Mouse (Mus musculus): ENCODE measurements around the gene Atp6ap1l. TPM values are rescaled to one million over a fixed set of nuclear protein-coding genes. Genes with fewer than 3 reads are reported as not detected.

Gene Atp6ap1l
- polyA plus RNA-seq, 1 experiment from 2014 or later, result 0.18 TPM

DNA sequence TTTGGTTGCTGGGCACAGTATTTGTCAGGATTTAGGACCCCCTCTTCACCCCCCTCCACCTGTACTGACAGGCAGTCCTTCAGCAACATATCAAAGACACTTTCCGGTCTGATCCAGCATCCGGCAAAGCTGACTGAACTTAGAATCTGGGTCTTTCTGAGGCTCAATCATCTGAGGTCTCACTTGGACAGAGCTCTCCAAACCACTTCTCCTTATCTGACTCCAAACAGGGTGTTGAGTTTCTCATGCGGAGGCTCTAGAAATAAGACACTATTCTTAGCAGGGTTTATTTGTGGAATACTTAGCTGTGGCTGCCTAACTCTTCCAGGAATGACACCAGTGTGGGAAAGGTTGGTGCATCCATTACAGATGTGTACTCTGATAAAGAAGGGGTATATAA is 43.0 kb downstream of the Atp6ap1l start:
- H3K4me2 ChIP-seq, result no peak overlapping the region
- H3K9ac ChIP-seq (ENCODE audit: low read length), result no peak overlapping the region
- no peak overlapping the region for H3K4me3 ChIP-seq (ENCODE audit: low read depth, low read length)
- no peak for DNase-seq (ENCODE audit: low spot score, missing footprints)
- no peaks in the 10 kb centered on the region for H3K4me1 ChIP-seq (ENCODE audit: control insufficient read depth, insufficient read depth, low read length)
- H3K27me3 ChIP-seq (ENCODE audit: control insufficient read depth, insufficient read depth, low read length), result no peaks in the 10 kb centered on the region
- no peaks in the 10 kb centered on the region for H3K36me3 ChIP-seq (ENCODE audit: control insufficient read depth, insufficient read depth, low read length)
- no peaks in the 10 kb centered on the region for H3K9me3 ChIP-seq (ENCODE audit: control insufficient read depth, low read length)
- no peak for ATAC-seq (ENCODE audit: low FRiP score)
- H3K27ac ChIP-seq (ENCODE audit: low read depth, low read length), result no peak overlapping the region
- 90% methylated on average over 3 of the region's 3 CpGs for WGBS

- no peaks in the 10 kb centered on the region for H3K4me1 ChIP-seq (ENCODE audit: control insufficient read depth, insufficient read depth, low read length)
- DNase-seq (ENCODE audit: low spot score, missing footprints) (no peak), ATAC-seq (ENCODE audit: low FRiP score) (no peak)
- H3K4me2 ChIP-seq, result no peak overlapping the region
- no peak overlapping the region for H3K27ac ChIP-seq (ENCODE audit: low read depth, low read length)
- H3K36me3 ChIP-seq (ENCODE audit: control insufficient read depth, insufficient read depth, low read length), result no peaks in the 10 kb centered on the region
- no peak overlapping the region for H3K9ac ChIP-seq (ENCODE audit: low read length)
- H3K9me3 ChIP-seq (ENCODE audit: control insufficient read depth, low read length), result no peaks in the 10 kb centered on the region
- no peak overlapping the region for H3K4me3 ChIP-seq (ENCODE audit: low read depth, low read length)
- 73% methylated on average over 2 of the region's 2 CpGs for WGBS
- no peaks in the 10 kb centered on the region for H3K27me3 ChIP-seq (ENCODE audit: control insufficient read depth, insufficient read depth, low read length)
Observed at GRCm38 (mm10) chr13:90860888-90861431, 44.2 kb downstream of the Atp6ap1l start.

DNA sequence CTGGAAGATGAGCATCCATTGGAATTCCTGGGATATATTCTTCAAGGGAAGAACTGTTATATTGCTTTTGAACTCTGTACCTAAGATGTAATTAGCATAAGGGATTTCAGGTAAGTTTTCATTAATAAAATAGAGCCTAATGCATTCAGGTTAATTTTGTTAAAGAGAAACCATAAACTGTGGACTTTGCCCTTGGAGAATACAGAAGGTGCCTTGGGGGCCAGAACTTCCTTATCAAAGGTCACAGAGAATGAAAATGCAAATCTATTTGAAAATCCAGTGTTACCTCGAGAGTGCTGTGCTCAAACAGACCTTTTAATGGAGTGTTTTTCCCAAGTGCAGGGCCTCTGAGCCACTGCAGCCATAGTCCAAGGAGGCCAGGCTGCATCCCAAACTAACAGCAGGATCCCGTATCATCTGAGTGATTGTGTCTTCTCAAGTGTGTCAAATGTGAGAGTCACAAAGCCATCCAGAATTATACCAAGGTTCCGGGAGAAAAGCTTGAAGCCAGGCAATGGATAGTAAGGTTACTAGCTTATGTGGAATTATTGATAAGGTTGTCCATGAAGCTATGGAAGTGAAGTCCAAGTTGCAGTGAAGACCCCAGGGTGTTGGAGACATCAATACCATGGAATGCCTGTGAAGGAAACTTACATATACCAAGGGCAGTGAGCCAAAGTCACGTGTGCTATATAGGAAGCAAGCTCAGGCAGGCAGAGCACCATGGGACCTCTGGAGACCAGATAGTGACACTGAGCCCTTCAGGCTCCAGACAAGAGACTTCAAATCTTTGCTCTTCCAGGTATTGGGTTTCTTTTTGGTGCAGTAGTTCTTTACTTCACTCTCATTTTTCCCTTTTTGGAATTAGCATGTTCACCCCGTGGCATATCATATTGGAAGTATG is 52.2 kb downstream of the Atp6ap1l start:
- H3K36me3 ChIP-seq (ENCODE audit: control insufficient read depth, insufficient read depth, low read length), result no peaks in the 10 kb centered on the region
- DNase-seq (ENCODE audit: low spot score, missing footprints), result peak; percentile 69
- no peaks in the 10 kb centered on the region for H3K9me3 ChIP-seq (ENCODE audit: control insufficient read depth, low read length)
- H3K4me3 ChIP-seq (ENCODE audit: low read depth, low read length), result no peak overlapping the region
- no peak overlapping the region for H3K4me2 ChIP-seq
- H3K4me1 ChIP-seq (ENCODE audit: control insufficient read depth, insufficient read depth, low read length), result no peaks in the 10 kb centered on the region
- no peak for ATAC-seq (ENCODE audit: low FRiP score)
- H3K27me3 ChIP-seq (ENCODE audit: control insufficient read depth, insufficient read depth, low read length), result no peaks in the 10 kb centered on the region
- no peak overlapping the region for H3K27ac ChIP-seq (ENCODE audit: low read depth, low read length)
- no peak overlapping the region for H3K9ac ChIP-seq (ENCODE audit: low read length)
- whole genome bisulfite sequencing, result 76% methylated on average over 5 of the region's 5 CpGs

DNA sequence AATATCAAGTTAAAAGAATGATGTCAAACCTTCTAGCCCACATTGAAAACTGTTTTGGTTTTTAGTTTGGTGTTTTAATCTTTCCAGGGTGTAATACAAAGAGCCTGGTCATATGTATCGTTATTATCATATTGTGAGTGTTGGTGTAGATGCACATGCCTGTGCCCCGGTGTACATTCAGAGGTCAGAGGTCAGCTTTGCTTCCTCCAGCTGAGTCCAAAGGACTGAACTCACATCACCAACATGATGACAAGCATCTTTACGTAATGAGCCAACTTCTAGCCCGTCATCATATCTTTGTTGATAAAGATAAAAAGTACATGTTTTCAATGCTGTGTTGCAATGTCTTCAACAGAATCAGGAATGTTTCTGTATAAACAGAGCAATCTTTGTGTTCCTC is 53.4 kb downstream of the Atp6ap1l start:
- H3K4me1 ChIP-seq (ENCODE audit: control insufficient read depth, insufficient read depth, low read length), result no peaks in the 10 kb centered on the region
- no peak overlapping the region for H3K27ac ChIP-seq (ENCODE audit: low read depth, low read length)
- no peak overlapping the region for H3K4me3 ChIP-seq (ENCODE audit: low read depth, low read length)
- no peak overlapping the region for H3K9ac ChIP-seq (ENCODE audit: low read length)
- H3K4me2 ChIP-seq, result no peak overlapping the region
- no peaks in the 10 kb centered on the region for H3K9me3 ChIP-seq (ENCODE audit: control insufficient read depth, low read length)
- ATAC-seq (ENCODE audit: low FRiP score) (no peak), DNase-seq (ENCODE audit: low spot score, missing footprints) (no peak)
- 86% methylated on average over 4 of the region's 4 CpGs for WGBS
- no peaks in the 10 kb centered on the region for H3K27me3 ChIP-seq (ENCODE audit: control insufficient read depth, insufficient read depth, low read length)
- no peaks in the 10 kb centered on the region for H3K36me3 ChIP-seq (ENCODE audit: control insufficient read depth, insufficient read depth, low read length)

DNA sequence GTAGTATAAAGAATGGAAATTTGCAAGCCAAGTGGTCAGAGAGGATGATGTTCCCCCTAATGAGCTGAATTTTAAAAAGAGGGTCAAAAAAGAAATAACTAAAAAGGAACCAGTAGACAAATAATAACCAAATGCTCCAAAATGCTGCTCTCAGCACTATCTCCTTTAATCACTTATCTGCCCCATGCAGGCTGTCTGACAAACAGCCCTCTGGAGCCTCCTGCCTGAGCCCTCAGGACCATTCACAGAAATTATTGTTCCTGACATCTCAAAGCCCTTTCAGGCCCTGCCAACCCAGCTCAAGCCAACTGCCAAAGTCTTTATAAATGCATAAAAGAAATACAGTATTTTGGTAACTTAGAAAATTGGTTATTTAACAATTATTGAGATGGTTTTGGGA is 61.0 kb downstream of the Atp6ap1l start:
- Histone ChIP-seq H3K9ac (ENCODE audit: low read length) (no peak overlapping the region), H3K36me3 (ENCODE audit: control insufficient read depth, insufficient read depth, low read length) (no peaks in the 10 kb centered on the region), H3K4me1 (ENCODE audit: control insufficient read depth, insufficient read depth, low read length) (no peaks in the 10 kb centered on the region), H3K4me3 (ENCODE audit: low read depth, low read length) (no peak overlapping the region), H3K9me3 (ENCODE audit: control insufficient read depth, low read length) (no peaks in the 10 kb centered on the region), H3K4me2 (no peak overlapping the region), H3K27ac (ENCODE audit: low read depth, low read length) (no peak overlapping the region), H3K27me3 (ENCODE audit: control insufficient read depth, insufficient read depth, low read length) (no peaks in the 10 kb centered on the region)
- ATAC-seq (ENCODE audit: low FRiP score), result no peak
- DNase-seq (ENCODE audit: low spot score, missing footprints), result no peak

GRCm38 (mm10) chr13:90843412-90843811 is 61.7 kb downstream of the Atp6ap1l start:
- Histone ChIP-seq H3K4me3 (ENCODE audit: low read depth, low read length) (no peak overlapping the region), H3K9ac (ENCODE audit: low read length) (no peak overlapping the region), H3K36me3 (ENCODE audit: control insufficient read depth, insufficient read depth, low read length) (no peaks in the 10 kb centered on the region), H3K27ac (ENCODE audit: low read depth, low read length) (no peak overlapping the region), H3K4me2 (no peak overlapping the region), H3K4me1 (ENCODE audit: control insufficient read depth, insufficient read depth, low read length) (no peaks in the 10 kb centered on the region), H3K9me3 (ENCODE audit: control insufficient read depth, low read length) (no peaks in the 10 kb centered on the region), H3K27me3 (ENCODE audit: control insufficient read depth, insufficient read depth, low read length) (no peaks in the 10 kb centered on the region)
- no peak for DNase-seq (ENCODE audit: low spot score, missing footprints)
- no peak for ATAC-seq (ENCODE audit: low FRiP score)
- 91% methylated on average over 3 of the region's 3 CpGs for WGBS

DNA sequence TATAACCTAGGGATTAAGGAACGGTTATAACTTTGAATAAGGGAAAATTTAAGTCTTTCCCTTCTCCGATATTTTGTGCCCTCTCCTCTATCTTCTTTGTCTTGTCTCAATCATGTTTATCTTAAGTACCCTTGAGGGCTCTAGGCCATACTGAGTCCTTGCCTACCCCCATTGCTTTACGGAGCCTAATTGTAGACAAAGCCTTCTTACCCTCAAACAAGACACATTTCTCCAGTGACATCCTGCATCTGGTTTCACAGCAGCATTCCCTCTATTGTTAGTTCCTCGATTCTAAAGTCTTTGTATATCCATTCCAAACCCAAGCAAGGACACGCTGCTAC is 64.0 kb downstream of the Atp6ap1l start:
- whole genome bisulfite sequencing, result 50% methylated on average over 5 of the region's 5 CpGs
- DNase-seq (ENCODE audit: low spot score, missing footprints) (no peak), ATAC-seq (ENCODE audit: low FRiP score) (peak; percentile 25)
- Histone ChIP-seq H3K4me2 (no peak overlapping the region), H3K27me3 (ENCODE audit: control insufficient read depth, insufficient read depth, low read length) (no peaks in the 10 kb centered on the region), H3K9ac (ENCODE audit: low read length) (no peak overlapping the region), H3K4me1 (ENCODE audit: control insufficient read depth, insufficient read depth, low read length) (no peaks in the 10 kb centered on the region), H3K4me3 (ENCODE audit: low read depth, low read length) (no peak overlapping the region), H3K9me3 (ENCODE audit: control insufficient read depth, low read length) (no peaks in the 10 kb centered on the region), H3K27ac (ENCODE audit: low read depth, low read length) (no peak overlapping the region), H3K36me3 (ENCODE audit: control insufficient read depth, insufficient read depth, low read length) (no peaks in the 10 kb centered on the region)

DNA sequence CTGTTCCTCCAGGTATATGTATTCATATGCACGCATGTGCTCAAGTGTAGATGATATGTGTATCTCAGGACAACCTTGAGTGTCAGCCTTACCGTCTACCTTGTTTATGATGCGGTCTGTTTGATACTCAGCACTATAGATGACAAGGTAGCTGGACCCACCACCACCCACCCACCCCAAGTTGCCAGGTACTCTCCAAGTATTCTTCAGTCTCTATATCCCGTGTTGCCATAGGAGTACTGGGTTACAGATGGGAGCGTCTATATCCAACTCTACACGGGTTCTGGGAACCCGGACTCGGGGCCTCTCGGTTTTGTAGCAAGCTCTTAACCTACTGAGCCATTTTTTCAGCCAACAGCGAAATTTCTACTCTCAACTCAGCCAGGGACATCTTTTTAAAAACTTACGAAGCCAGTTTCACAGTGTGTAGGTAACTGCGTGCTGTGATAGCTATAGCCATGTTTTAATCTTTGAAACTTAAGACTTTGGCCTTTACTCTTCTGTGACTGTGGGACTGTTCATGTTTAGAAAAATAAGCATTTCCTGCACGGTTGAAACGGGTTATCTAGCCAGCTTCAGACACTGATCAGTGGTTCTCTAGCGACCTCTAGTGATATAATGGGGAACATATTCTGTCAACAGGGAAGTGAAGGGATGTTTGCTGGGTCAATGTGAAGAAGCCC is 64.5 kb downstream of the Atp6ap1l start:
- Histone ChIP-seq H3K36me3 (ENCODE audit: control insufficient read depth, insufficient read depth, low read length) (no peaks in the 10 kb centered on the region), H3K27ac (ENCODE audit: low read depth, low read length) (no peak overlapping the region), H3K9me3 (ENCODE audit: control insufficient read depth, low read length) (no peaks in the 10 kb centered on the region), H3K9ac (ENCODE audit: low read length) (no peak overlapping the region), H3K27me3 (ENCODE audit: control insufficient read depth, insufficient read depth, low read length) (no peaks in the 10 kb centered on the region), H3K4me3 (ENCODE audit: low read depth, low read length) (no peak overlapping the region), H3K4me1 (ENCODE audit: control insufficient read depth, insufficient read depth, low read length) (no peaks in the 10 kb centered on the region), H3K4me2 (no peak overlapping the region)
- DNase-seq (ENCODE audit: low spot score, missing footprints) (peak; percentile 94), ATAC-seq (ENCODE audit: low FRiP score) (peak; percentile 84)
- WGBS, result 56% methylated on average over 15 of the region's 15 CpGs

GRCm38 (mm10) chr13:90833641-90834207 is 71.4 kb downstream of the Atp6ap1l start:
- Histone ChIP-seq H3K27ac (ENCODE audit: low read depth, low read length) (no peak overlapping the region), H3K27me3 (ENCODE audit: control insufficient read depth, insufficient read depth, low read length) (no peaks in the 10 kb centered on the region), H3K4me3 (ENCODE audit: low read depth, low read length) (no peak overlapping the region), H3K9ac (ENCODE audit: low read length) (no peak overlapping the region), H3K9me3 (ENCODE audit: control insufficient read depth, low read length) (no peaks in the 10 kb centered on the region), H3K4me1 (ENCODE audit: control insufficient read depth, insufficient read depth, low read length) (no peaks in the 10 kb centered on the region), H3K4me2 (no peak overlapping the region), H3K36me3 (ENCODE audit: control insufficient read depth, insufficient read depth, low read length) (no peaks in the 10 kb centered on the region)
- 85% methylated on average over 7 of the region's 7 CpGs for WGBS
- DNase-seq (ENCODE audit: low spot score, missing footprints) (peak; percentile 62), ATAC-seq (ENCODE audit: low FRiP score) (no peak)

All from midbrain, embryonic 11.5 days (tissue).